Mouse (Mus musculus) neural tube, embryonic 11.5 days (tissue): ENCODE results near the gene Clpb. TPM values are rescaled to one million over a fixed set of nuclear protein-coding genes. Genes with fewer than 3 reads are reported as not detected.
A peak's percentile ranks its signal among the peaks of the same experiment; 100 is the strongest.
"Not testable (repeated sequence)": the region's sequence is repeated elsewhere in the genome, so short reads cannot be mapped to it uniquely, and the experiment has no call there.

Source experiments
- ATAC-seq: fragments of 200-750 bp; cut with Nextera tagmentation; 2 replicates; pipeline ENCODE4 v1.8.0; 2017; ENCODE audit warnings: moderate number of reproducible peaks, mild to moderate bottlenecking, moderate TSS enrichment, moderate library complexity; ENCODE audit not compliant: insufficient read depth, low FRiP score, low TSS enrichment
- DNase-seq: peaks from one replicate; pipeline ENCODE4 v3.0.0-alpha.2; 2015; ENCODE audit warnings: low spot score
- H3K27ac ChIP-seq: fragments of 300-500 bp; sonication (generic); 2 replicates; pipeline ENCODE4 v1.5.1; 2014; ENCODE audit warnings: low read depth, mild to moderate bottlenecking, low read length
- H3K27me3 ChIP-seq: fragments of 300-500 bp; sonication (generic); 2 replicates; pipeline ENCODE4 v1.6.1; 2014; ENCODE audit warnings: mild to moderate bottlenecking, low read length, mixed read lengths; ENCODE audit not compliant: control insufficient read depth, insufficient read depth
- H3K36me3 ChIP-seq: fragments of 300-500 bp; sonication (generic); 2 replicates; pipeline ENCODE4 v1.6.1; 2014; ENCODE audit warnings: mild to moderate bottlenecking, low read length, moderate library complexity, mixed read lengths; ENCODE audit not compliant: control insufficient read depth, insufficient read depth
- H3K4me1 ChIP-seq: fragments of 300-500 bp; sonication (generic); 2 replicates; pipeline ENCODE4 v1.6.1; 2014; ENCODE audit warnings: low read length, mixed read lengths; ENCODE audit not compliant: control insufficient read depth, insufficient read depth
- H3K4me2 ChIP-seq: fragments of 300-500 bp; sonication (generic); 2 replicates; pipeline ENCODE4 v1.6.1; 2014; ENCODE audit warnings: low read depth, mild to moderate bottlenecking, moderate library complexity
- H3K4me3 ChIP-seq: fragments of 300-500 bp; sonication (generic); 2 replicates; pipeline ENCODE4 v1.5.1; 2014; ENCODE audit warnings: low read depth, low read length
- H3K9ac ChIP-seq: fragments of 300-500 bp; sonication (generic); 2 replicates; pipeline ENCODE4 v1.6.1; 2014; ENCODE audit warnings: mild to moderate bottlenecking, low read length
- H3K9me3 ChIP-seq: fragments of 300-500 bp; sonication (generic); 2 replicates; pipeline ENCODE4 v1.6.1; 2016; ENCODE audit warnings: low read length; ENCODE audit not compliant: control insufficient read depth
- WGBS: fragments of 180-500 bp; shearing (Covaris S2); extraction: QIAGEN DNeasy Blood & Tissue Kit; methylation state at CpG from one replicate; pipeline ENCODE4 v1.1.7; 2014; 5-methylcytosine and 5-hydroxymethylcytosine counted together
- polyA plus RNA-seq: library from polyadenylated mRNA; unstranded; fragments of >200 nt; fragmentation: Nextera tagmentation; extraction: Ambion mirVana; gene quantifications from 2 replicates; pipeline ENCODE4 v1.2.1, GENCODE M21; 2014

Clpb gene
- polyA plus RNA-seq, 1 experiment from 2014 or later: 41.4 TPM

GRCm38 (mm10) chr7:101627166-101627565, 36.3 kb upstream of the Clpb start:
- not testable (repeated sequence) for ATAC-seq, H3K36me3 ChIP-seq, H3K9me3 ChIP-seq, H3K4me2 ChIP-seq, H3K27ac ChIP-seq, DNase-seq, H3K9ac ChIP-seq, H3K4me1 ChIP-seq, H3K27me3 ChIP-seq, H3K4me3 ChIP-seq
- WGBS: 70% methylated on average over 7 of the region's 7 CpGs

GRCm38 (mm10) chr7:101628481-101628880, 35.0 kb upstream of the Clpb start:
- Histone ChIP-seq H3K9ac (no peak overlapping the region), H3K4me2 (no peak overlapping the region), H3K4me1 (no peaks in the 10 kb centered on the region), H3K4me3 (no peak overlapping the region), H3K9me3 (no peaks in the 10 kb centered on the region), H3K27me3 (no peaks in the 10 kb centered on the region), H3K36me3 (no peaks in the 10 kb centered on the region), H3K27ac (no peak overlapping the region)
- DNase-seq (no peak), ATAC-seq (no peak)
- WGBS: 73% methylated on average over 2 of the region's 2 CpGs

- H3K4me3 ChIP-seq: no peak overlapping the region
- DNase-seq: no peak
- no peaks in the 10 kb centered on the region for H3K27me3 ChIP-seq
- ATAC-seq: no peak
- no peaks in the 10 kb centered on the region for H3K36me3 ChIP-seq
- no peak overlapping the region for H3K4me2 ChIP-seq
- no peaks in the 10 kb centered on the region for H3K4me1 ChIP-seq
- WGBS: 81% methylated on average over 8 of the region's 8 CpGs
- H3K9me3 ChIP-seq: no peaks in the 10 kb centered on the region
- H3K9ac ChIP-seq: no peak overlapping the region
- H3K27ac ChIP-seq: no peak overlapping the region
These were observed 29.7 kb upstream of the Clpb start for GRCm38 (mm10) chr7:101633629-101634177.

GRCm38 (mm10) chr7:101634513-101634912, 28.9 kb upstream of the Clpb start:
- ATAC-seq (no peak), DNase-seq (no peak)
- no peaks in the 10 kb centered on the region for H3K27me3 ChIP-seq
- H3K36me3 ChIP-seq: no peaks in the 10 kb centered on the region
- H3K4me3 ChIP-seq: no peak overlapping the region
- H3K27ac ChIP-seq: no peak overlapping the region
- no peak overlapping the region for H3K9ac ChIP-seq
- no peak overlapping the region for H3K4me2 ChIP-seq
- 89% methylated on average over 4 of the region's 4 CpGs for WGBS
- no peaks in the 10 kb centered on the region for H3K4me1 ChIP-seq
- H3K9me3 ChIP-seq: no peaks in the 10 kb centered on the region

- no peak for DNase-seq
- Histone ChIP-seq H3K27me3 (no peaks in the 10 kb centered on the region), H3K36me3 (no peaks in the 10 kb centered on the region), H3K4me3 (no peak overlapping the region), H3K9me3 (no peaks in the 10 kb centered on the region), H3K4me1 (no peaks in the 10 kb centered on the region), H3K9ac (no peak overlapping the region), H3K27ac (no peak overlapping the region), H3K4me2 (no peak overlapping the region)
- 86% methylated on average over 2 of the region's 2 CpGs for WGBS
- no peak for ATAC-seq
These were observed 27.4 kb upstream of the Clpb start for GRCm38 (mm10) chr7:101636056-101636455.

GRCm38 (mm10) chr7:101643879-101644278, 19.6 kb upstream of the Clpb start:
- H3K4me3 ChIP-seq: no peak overlapping the region
- DNase-seq (no peak), ATAC-seq (no peak)
- 86% methylated on average over 3 of the region's 3 CpGs for WGBS
- H3K4me1 ChIP-seq: no peaks in the 10 kb centered on the region
- H3K27ac ChIP-seq: no peak overlapping the region
- no peaks in the 10 kb centered on the region for H3K36me3 ChIP-seq
- H3K9ac ChIP-seq: no peak overlapping the region
- H3K9me3 ChIP-seq: no peaks in the 10 kb centered on the region
- no peak overlapping the region for H3K4me2 ChIP-seq
- H3K27me3 ChIP-seq: no peaks in the 10 kb centered on the region

GRCm38 (mm10) chr7:101649729-101650128, 13.7 kb upstream of the Clpb start:
- H3K36me3 ChIP-seq: no peaks in the 10 kb centered on the region
- no peak overlapping the region for H3K4me2 ChIP-seq
- H3K27me3 ChIP-seq: no peaks in the 10 kb centered on the region
- no peak overlapping the region for H3K9ac ChIP-seq
- no peak overlapping the region for H3K27ac ChIP-seq
- DNase-seq (no peak), ATAC-seq (no peak)
- WGBS: 88% methylated on average over 9 of the region's 9 CpGs
- H3K4me1 ChIP-seq: no peaks in the 10 kb centered on the region
- no peaks in the 10 kb centered on the region for H3K9me3 ChIP-seq
- H3K4me3 ChIP-seq: no peak overlapping the region

GRCm38 (mm10) chr7:101650565-101650964, 12.9 kb upstream of the Clpb start:
- DNase-seq (no peak), ATAC-seq (no peak)
- H3K9me3 ChIP-seq: no peaks in the 10 kb centered on the region
- H3K9ac ChIP-seq: no peak overlapping the region
- H3K36me3 ChIP-seq: no peaks in the 10 kb centered on the region
- H3K27ac ChIP-seq: no peak overlapping the region
- H3K4me1 ChIP-seq: no peaks in the 10 kb centered on the region
- 31% methylated on average over 3 of the region's 3 CpGs for WGBS
- no peak overlapping the region for H3K4me3 ChIP-seq
- H3K27me3 ChIP-seq: no peaks in the 10 kb centered on the region
- H3K4me2 ChIP-seq: no peak overlapping the region

GRCm38 (mm10) chr7:101653681-101654209, 9.7 kb upstream of the Clpb start:
- no peak overlapping the region for H3K9ac ChIP-seq
- H3K27ac ChIP-seq: no peak overlapping the region
- H3K4me2 ChIP-seq: no peak overlapping the region
- no peaks in the 10 kb centered on the region for H3K9me3 ChIP-seq
- DNase-seq (peak; percentile 25), ATAC-seq (no peak)
- no peaks in the 10 kb centered on the region for H3K4me1 ChIP-seq
- no peaks in the 10 kb centered on the region for H3K27me3 ChIP-seq
- WGBS: 68% methylated on average over 10 of the region's 10 CpGs
- no peaks in the 10 kb centered on the region for H3K36me3 ChIP-seq
- no peak overlapping the region for H3K4me3 ChIP-seq
